Mouse (Mus musculus): ENCODE data around the gene Ece1. TPM values are rescaled to one million over a fixed set of nuclear protein-coding genes. Genes with fewer than 3 reads are reported as not detected.
A peak's percentile ranks its signal among the peaks of the same experiment; 100 is the strongest.
"Not testable (repeated sequence)": the region's sequence is repeated elsewhere in the genome, so short reads cannot be mapped to it uniquely, and the experiment has no call there.

Gene Ece1
- polyA plus RNA-seq, 1 experiment from 2014 or later, result 10.8 TPM

DNA sequence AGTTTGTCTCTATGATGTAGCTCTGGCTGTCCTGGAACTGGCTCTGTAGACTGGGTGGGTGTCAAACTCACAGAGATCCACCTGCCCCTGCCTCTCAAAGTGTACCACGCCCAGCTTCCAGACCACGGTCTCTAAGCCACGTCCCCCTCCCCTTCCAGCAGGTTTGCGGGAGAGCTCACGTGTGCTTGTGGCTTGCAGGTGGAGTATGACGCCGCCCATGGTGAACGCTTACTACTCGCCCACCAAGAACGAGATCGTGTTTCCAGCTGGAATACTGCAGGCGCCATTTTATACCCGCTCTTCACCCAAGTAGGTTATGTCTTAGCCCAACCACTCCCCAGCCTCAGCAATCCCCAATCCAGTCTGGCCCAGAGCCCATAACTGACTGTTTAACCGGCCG is 94.2 kb downstream of the Ece1 start:
- Histone ChIP-seq H3K4me3 (no peak overlapping the region), H3K4me1 (no peaks in the 10 kb centered on the region), H3K27ac (no peak overlapping the region), H3K36me3 (ENCODE audit: poor library complexity, severe bottlenecking) (peaks cover 44% of the 10 kb centered on the region), H3K27me3 (no peaks in the 10 kb centered on the region), H3K9me3 (replicated peaks) (peaks cover 6% of the 10 kb centered on the region; the same call in 1 of the 2 replicates), H3K4me2 (no peak overlapping the region), H3K9ac (no peak overlapping the region)
- 97% methylated on average over 15 of the region's 15 CpGs for WGBS
- ATAC-seq, result no peak

DNA sequence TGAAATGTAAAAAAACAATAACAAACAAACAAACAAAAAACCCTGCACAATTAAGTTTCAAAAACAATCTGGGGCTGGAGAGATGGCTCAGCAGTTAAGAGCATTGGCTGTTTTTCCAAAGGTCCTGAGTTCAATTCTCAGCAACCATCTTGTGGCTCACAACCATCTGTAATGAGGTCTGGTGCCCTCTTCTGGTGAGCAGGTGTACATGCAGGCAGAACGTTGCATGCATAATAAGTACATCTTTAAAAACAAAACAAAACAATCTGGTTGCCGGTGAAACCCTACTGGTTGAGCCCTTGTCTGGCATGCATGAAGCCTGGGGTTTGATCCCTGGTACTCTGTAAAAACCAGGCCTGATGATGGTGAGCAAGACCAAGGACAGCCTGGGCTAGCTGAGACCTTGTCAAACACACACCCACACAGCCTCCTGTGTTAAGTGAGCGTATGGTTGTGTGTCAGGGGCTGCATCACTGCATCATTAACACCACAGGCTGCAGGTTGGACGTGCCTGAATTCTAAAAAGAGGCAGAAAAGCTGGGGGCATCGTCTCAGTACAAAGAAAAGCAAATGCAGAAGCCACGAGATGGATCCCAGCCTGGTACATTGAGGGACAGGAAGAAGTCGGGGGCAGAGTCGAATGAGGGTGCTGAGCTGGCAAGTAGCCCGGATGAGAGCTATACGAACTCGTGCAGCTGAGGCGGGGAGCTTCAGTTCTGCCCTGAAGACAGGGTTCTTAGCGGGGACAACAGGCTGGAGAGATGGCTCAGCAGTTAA is 98.0 kb downstream of the Ece1 start:
- H3K9ac ChIP-seq, result no peak overlapping the region
- ATAC-seq, result no peak
- no peak overlapping the region for H3K4me3 ChIP-seq
- H3K27me3 ChIP-seq, result no peaks in the 10 kb centered on the region
- H3K9me3 ChIP-seq (replicated peaks), result peaks cover 6% of the 10 kb centered on the region; the same call in 1 of the 2 replicates
- peaks cover 57% of the 10 kb centered on the region for H3K36me3 ChIP-seq (ENCODE audit: poor library complexity, severe bottlenecking)
- H3K4me1 ChIP-seq, result peaks cover 8% of the 10 kb centered on the region
- 88% methylated on average over 13 of the region's 13 CpGs for WGBS
- H3K4me2 ChIP-seq, result no peak overlapping the region
- no peak overlapping the region for H3K27ac ChIP-seq

GRCm38 (mm10) chr4:137960757-137961156 is 98.7 kb downstream of the Ece1 start:
- H3K36me3 ChIP-seq (ENCODE audit: poor library complexity, severe bottlenecking), result peaks cover 56% of the 10 kb centered on the region
- ATAC-seq, result no peak
- no peak overlapping the region for H3K4me3 ChIP-seq
- H3K9me3 ChIP-seq (replicated peaks), result peaks cover 6% of the 10 kb centered on the region; the same call in 1 of the 2 replicates
- peaks cover 8% of the 10 kb centered on the region for H3K4me1 ChIP-seq
- no peak overlapping the region for H3K4me2 ChIP-seq
- H3K27me3 ChIP-seq, result no peaks in the 10 kb centered on the region
- H3K27ac ChIP-seq, result no peak overlapping the region
- H3K9ac ChIP-seq, result no peak overlapping the region
- 85% methylated on average over 11 of the region's 11 CpGs for WGBS

DNA sequence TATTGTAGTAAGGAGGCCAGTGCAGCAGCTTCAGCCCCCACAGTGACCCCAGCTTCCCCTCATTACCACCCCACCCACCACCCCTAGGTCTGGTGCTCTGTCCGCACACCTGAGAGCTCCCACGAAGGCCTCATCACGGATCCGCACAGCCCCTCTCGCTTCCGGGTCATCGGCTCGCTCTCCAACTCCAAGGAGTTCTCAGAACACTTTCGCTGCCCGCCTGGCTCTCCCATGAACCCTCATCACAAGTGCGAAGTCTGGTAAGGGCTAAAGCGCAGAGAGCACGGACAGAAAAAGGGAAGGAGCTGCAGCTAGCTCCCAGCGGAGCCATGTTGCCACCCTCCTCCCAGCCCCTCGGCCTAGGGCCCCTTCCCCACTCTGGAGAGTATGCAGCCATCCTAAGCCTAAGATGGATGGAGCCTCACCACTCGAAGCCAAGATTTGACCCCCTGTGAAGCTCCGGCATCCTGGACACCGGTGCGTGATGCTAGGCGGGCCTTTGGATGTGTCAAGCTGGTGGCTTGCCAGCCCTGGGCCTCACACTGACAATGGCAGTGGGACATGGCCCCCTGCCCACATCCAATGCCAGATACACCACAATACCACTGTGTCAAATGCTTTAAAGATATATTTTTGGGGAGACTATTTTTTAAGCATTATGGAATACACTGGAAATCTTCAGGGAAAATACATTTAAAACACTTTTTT is 100.8 kb downstream of the Ece1 start:
- Histone ChIP-seq H3K4me1 (peaks cover 8% of the 10 kb centered on the region), H3K36me3 (ENCODE audit: poor library complexity, severe bottlenecking) (peaks cover 42% of the 10 kb centered on the region), H3K9ac (no peak overlapping the region), H3K9me3 (replicated peaks) (peaks cover 6% of the 10 kb centered on the region; the same call in 1 of the 2 replicates), H3K4me2 (no peak overlapping the region), H3K27ac (peak overlapping the region; percentile 10; the same call in 1 of the 2 replicates), H3K27me3 (no peaks in the 10 kb centered on the region), H3K4me3 (no peak overlapping the region)
- ATAC-seq, result no peak
- WGBS, result 87% methylated on average over 20 of the region's 20 CpGs

- Histone ChIP-seq H3K27me3 (no peaks in the 10 kb centered on the region), H3K27ac (no peak overlapping the region), H3K4me3 (no peak overlapping the region), H3K4me2 (no peak overlapping the region), H3K36me3 (ENCODE audit: poor library complexity, severe bottlenecking) (peaks cover 37% of the 10 kb centered on the region), H3K9me3 (replicated peaks) (peaks cover 6% of the 10 kb centered on the region; the same call in 1 of the 2 replicates), H3K9ac (no peak overlapping the region), H3K4me1 (peaks cover 8% of the 10 kb centered on the region)
- ATAC-seq, result no peak
- WGBS, result 73% methylated on average over 6 of the region's 6 CpGs
Observed at GRCm38 (mm10) chr4:137963431-137963830, 101.4 kb downstream of the Ece1 start.

- H3K4me3 ChIP-seq, result no peak overlapping the region
- 70% methylated on average over 9 of the region's 9 CpGs for WGBS
- H3K27me3 ChIP-seq, result no peaks in the 10 kb centered on the region
- H3K4me2 ChIP-seq, result no peak overlapping the region
- peak; percentile 48; the same call in 1 of the 2 replicates for ATAC-seq
- no peak overlapping the region for H3K27ac ChIP-seq
- peaks cover 8% of the 10 kb centered on the region for H3K4me1 ChIP-seq
- H3K36me3 ChIP-seq (ENCODE audit: poor library complexity, severe bottlenecking), result peaks cover 32% of the 10 kb centered on the region
- H3K9me3 ChIP-seq (replicated peaks), result peaks cover 6% of the 10 kb centered on the region; the same call in 1 of the 2 replicates
- H3K9ac ChIP-seq, result no peak overlapping the region
Observed at GRCm38 (mm10) chr4:137963881-137964584, 102.0 kb downstream of the Ece1 start.

GRCm38 (mm10) chr4:137964585-137964930 is 102.5 kb downstream of the Ece1 start:
- whole genome bisulfite sequencing, result 86% methylated on average over 11 of the region's 11 CpGs
- Histone ChIP-seq H3K36me3 (ENCODE audit: poor library complexity, severe bottlenecking) (peaks cover 27% of the 10 kb centered on the region), H3K4me2 (no peak overlapping the region), H3K27ac (no peak overlapping the region), H3K9me3 (replicated peaks) (peaks cover 3% of the 10 kb centered on the region; the same call in 1 of the 2 replicates), H3K4me1 (peaks cover 8% of the 10 kb centered on the region), H3K4me3 (no peak overlapping the region), H3K27me3 (no peaks in the 10 kb centered on the region), H3K9ac (no peak overlapping the region)
- no peak for ATAC-seq

DNA sequence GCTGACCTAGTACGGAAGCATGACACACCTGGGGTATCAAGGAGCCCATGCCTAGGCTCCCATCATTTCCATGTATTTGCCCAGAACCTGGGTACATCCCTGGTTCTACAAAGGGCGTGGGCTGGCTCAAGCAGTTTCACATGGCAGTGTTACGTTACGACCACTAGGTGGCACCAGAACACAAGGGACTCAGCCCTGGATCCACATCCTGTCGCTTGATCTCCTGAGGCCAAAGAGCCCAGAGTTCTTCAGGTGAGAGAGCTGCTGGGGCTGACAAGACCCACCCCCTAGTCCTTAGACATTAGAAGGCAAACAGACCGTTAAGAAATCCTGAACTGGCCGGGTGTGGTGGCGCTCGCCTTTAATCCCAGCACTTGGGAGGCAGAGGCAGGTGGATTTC is 106.2 kb downstream of the Ece1 start:
- Histone ChIP-seq H3K4me1 (0 out of 2 replicates have a peak, but pooled peaks cover 3% of the 10 kb centered on the region), H3K4me2 (no peak overlapping the region), H3K36me3 (ENCODE audit: poor library complexity, severe bottlenecking) (0 out of 2 replicates have a peak, but pooled peaks cover 5% of the 10 kb centered on the region), H3K9ac (no peak overlapping the region), H3K9me3 (replicated peaks) (no peaks in the 10 kb centered on the region), H3K27ac (no peak overlapping the region), H3K4me3 (no peak overlapping the region), H3K27me3 (no peaks in the 10 kb centered on the region)
- 8% methylated on average over 9 of the region's 9 CpGs for WGBS
- peak; percentile 52 for ATAC-seq

GRCm38 (mm10) chr4:137970623-137971199 is 108.7 kb downstream of the Ece1 start:
- H3K4me3 ChIP-seq; H3K27me3 ChIP-seq; H3K4me1 ChIP-seq; H3K36me3 ChIP-seq (ENCODE audit: poor library complexity, severe bottlenecking); H3K4me2 ChIP-seq; H3K27ac ChIP-seq; H3K9ac ChIP-seq; H3K9me3 ChIP-seq (replicated peaks): not testable (repeated sequence)
- peak; percentile 68 for ATAC-seq
- no CpG with 5 or more reads among the region's 11 CpGs for WGBS

- WGBS, result no CpG with 5 or more reads among the region's 11 CpGs
- peak; percentile 68 for ATAC-seq
- not testable (repeated sequence) for H3K27me3 ChIP-seq
Observed at GRCm38 (mm10) chr4:137974856-137975432, 112.9 kb downstream of the Ece1 start.

DNA sequence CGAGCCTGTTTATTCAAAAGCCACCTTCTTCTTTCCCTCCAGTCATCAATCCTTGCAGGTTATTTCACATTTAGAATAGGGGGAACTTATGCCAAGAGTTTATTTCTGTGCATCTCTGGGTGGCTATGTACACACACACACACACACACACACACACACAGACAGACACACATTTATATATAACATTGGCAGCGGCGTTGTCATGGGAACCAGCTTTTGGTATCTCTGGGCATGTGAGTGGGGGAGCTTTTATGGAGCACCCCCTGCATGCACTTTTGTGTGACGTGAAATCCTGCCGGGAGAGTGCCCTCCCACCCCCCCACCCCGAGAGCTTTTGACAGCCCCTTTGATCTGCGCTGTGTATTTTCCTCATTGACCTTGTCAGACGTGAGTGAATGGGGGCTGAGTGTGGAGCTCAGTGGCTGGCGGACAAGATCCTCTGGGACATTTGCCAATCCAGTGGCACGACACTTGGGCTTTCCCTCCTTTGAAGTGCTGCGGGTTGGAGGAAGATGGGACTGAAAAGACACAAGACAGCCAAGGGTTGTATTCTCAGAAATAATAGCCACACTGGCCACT is 117.1 kb downstream of the Ece1 start:
- not testable (repeated sequence) for H3K27me3 ChIP-seq; H3K9me3 ChIP-seq (replicated peaks); H3K27ac ChIP-seq; H3K4me2 ChIP-seq; H3K4me3 ChIP-seq; H3K9ac ChIP-seq; H3K36me3 ChIP-seq (ENCODE audit: poor library complexity, severe bottlenecking); H3K4me1 ChIP-seq
- ATAC-seq, result peak; percentile 67
- no CpG with 5 or more reads among the region's 11 CpGs for WGBS

More at GRCm38 (mm10) chr4:137974856-137975432, 112.9 kb downstream of the Ece1 start:
- not testable (repeated sequence) for H3K4me1 ChIP-seq; H3K9ac ChIP-seq; H3K36me3 ChIP-seq (ENCODE audit: poor library complexity, severe bottlenecking); H3K4me3 ChIP-seq; H3K4me2 ChIP-seq; H3K27ac ChIP-seq; H3K9me3 ChIP-seq (replicated peaks)
